20 mouse cellular contexts compared by ENCODE assay signal in the genomic region with DNA sequence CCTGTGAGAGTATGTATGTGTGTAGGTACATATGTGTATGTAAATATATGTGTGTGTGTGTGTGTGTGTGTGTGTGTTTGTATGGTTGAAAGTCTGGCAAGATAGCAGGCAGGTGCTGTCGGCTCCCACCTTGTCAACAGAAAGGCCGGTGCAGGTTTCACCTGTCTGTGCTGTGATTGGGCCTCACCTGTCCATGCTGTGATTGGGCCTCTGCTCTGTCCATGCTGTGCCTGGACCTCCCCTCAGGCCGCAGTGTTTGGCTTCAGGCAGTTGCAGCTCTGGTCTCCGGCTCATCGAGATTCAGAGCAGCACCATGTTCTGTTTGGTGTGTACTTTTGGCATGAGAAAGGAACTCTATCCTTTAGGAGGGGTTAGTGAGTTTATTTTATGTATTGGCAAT.
DNase-seq lines count a peak whose midpoint lies in the region; ATAC-seq and TF ChIP-seq lines count a peak whose summit lies in the region.
"Had no signal": no experiment of that assay in that cellular context is flagged by ENCODE, and none has a peak within 500 bp of the region (broad histone marks: within the 10 kb centered on the region; RNA-seq: fewer than 3 reads in every experiment).

No protein-coding gene starts in this region.

- no peak overlapping the region for H3K4me2 ChIP-seq in stomach, embryonic 14.5 days (replicated peaks; ENCODE audit: low read depth, low read length)
- no peak overlapping the region for H3K4me2 ChIP-seq in stomach, postnatal 0 days (replicated peaks; ENCODE audit: low read depth)
- H3K4me2 ChIP-seq: embryonic facial prominence, embryonic 13.5 days; embryonic facial prominence, embryonic 15.5 days had no signal

- TF ChIP-seq CTCF in stomach, postnatal 0 days (IDR thresholded peaks at IDR 0.05; ENCODE audit: low read depth): no peak

- WGBS in stomach, embryonic 14.5 days: 45% methylated on average over 5 of the region's 5 CpGs
- WGBS in stomach, postnatal 0 days: 49% methylated on average over 5 of the region's 5 CpGs

- intact Hi-C loops in heart, postnatal 36 days (cut with DNase I): no loop called here

- peaks cover 4% of the 10 kb centered on the region; the same call in 1 of the 2 replicates for H3K4me1 ChIP-seq in stomach, embryonic 14.5 days (ENCODE audit: control insufficient read depth, insufficient read depth, low read length)
- no peaks in the 10 kb centered on the region for H3K4me1 ChIP-seq in stomach, postnatal 0 days (replicated peaks; ENCODE audit: control insufficient read depth, insufficient read depth)

- H3K27me3 ChIP-seq in stomach, embryonic 14.5 days (ENCODE audit: control insufficient read depth, insufficient read depth, low read length): no peaks in the 10 kb centered on the region
- H3K27me3 ChIP-seq in stomach, postnatal 0 days (ENCODE audit: control insufficient read depth, insufficient read depth, low read length): no peaks in the 10 kb centered on the region

- ATAC-seq in stomach, embryonic 14.5 days (ENCODE audit: insufficient number of reproducible peaks, insufficient read depth, low FRiP score, low read depth): peak; percentile 62; the same call in 1 of the 2 replicates
- peak; percentile 38; the same call in 1 of the 2 replicates for ATAC-seq in stomach, postnatal 0 days (ENCODE audit: low FRiP score, low TSS enrichment)
- ATAC-seq: forebrain, embryonic 14.5 days; forebrain, embryonic 16.5 days had no signal

- TF ChIP-seq EP300 in stomach, postnatal 0 days (optimal IDR thresholded peaks at IDR 0.05): no peak

- peak; percentile 81 for DNase-seq in heart, adult 11 months
- DNase-seq in heart, postnatal 36 days: no peak
- DNase-seq in stomach, postnatal 0 days (ENCODE audit: low spot score): peak; percentile 29
- no peak for DNase-seq in left cerebral cortex, adult 9 months (ENCODE audit: low spot score in 2 of 2)
- DNase-seq: adrenal gland, adult 2 months; adrenal gland, postnatal 10 days; adrenal gland, postnatal 25 days; cerebellum, adult 11 months; cerebellum, adult 18-20 months; cerebellum, adult 8-10 months; cerebellum, adult 9-11 months; cerebellum, postnatal 14 days; cerebellum, postnatal 36 days; embryo, embryonic 11 days had no signal

- H3K36me3 ChIP-seq in stomach, embryonic 14.5 days (ENCODE audit: control insufficient read depth, insufficient read depth, low read length): no peaks in the 10 kb centered on the region
- no peaks in the 10 kb centered on the region for H3K36me3 ChIP-seq in stomach, postnatal 0 days (ENCODE audit: control insufficient read depth, insufficient read depth, low read length)
- H3K36me3 ChIP-seq: embryonic facial prominence, embryonic 13.5 days; embryonic facial prominence, embryonic 15.5 days had no signal

- no peak overlapping the region for H3K27ac ChIP-seq in stomach, embryonic 14.5 days (ENCODE audit: low read length)
- H3K27ac ChIP-seq in stomach, postnatal 0 days (replicated peaks): no peak overlapping the region
- H3K27ac ChIP-seq: embryonic facial prominence, embryonic 13.5 days; embryonic facial prominence, embryonic 15.5 days had no signal

- H3K9me3 ChIP-seq in stomach, embryonic 14.5 days (ENCODE audit: control insufficient read depth, low read depth, low read length): no peaks in the 10 kb centered on the region
- H3K9me3 ChIP-seq in stomach, postnatal 0 days (ENCODE audit: control insufficient read depth, low read length): no peaks in the 10 kb centered on the region
- H3K9me3 ChIP-seq: embryonic facial prominence, embryonic 13.5 days; embryonic facial prominence, embryonic 15.5 days had no signal

- H3K4me3 ChIP-seq in stomach, embryonic 14.5 days (ENCODE audit: low read depth, low read length): no peak overlapping the region
- H3K4me3 ChIP-seq in stomach, postnatal 0 days (ENCODE audit: low read depth, low read length): no peak overlapping the region
- H3K4me3 ChIP-seq: embryonic facial prominence, embryonic 13.5 days; embryonic facial prominence, embryonic 15.5 days; erythroblast, embryonic 14.5 days had no signal

- no peak overlapping the region for H3K9ac ChIP-seq in stomach, embryonic 14.5 days (replicated peaks; ENCODE audit: low read depth, low read length)
- no peak overlapping the region for H3K9ac ChIP-seq in stomach, postnatal 0 days (ENCODE audit: low read length)
- H3K9ac ChIP-seq: embryonic facial prominence, embryonic 13.5 days; embryonic facial prominence, embryonic 15.5 days had no signal

Comparison
In these comparisons a context has a peak if more than half of its experiments do, and no peak if none do; other contexts are left out.
1. DNase-seq: peak in heart, adult 11 months (single experiment) and stomach, postnatal 0 days (single experiment); none in heart, postnatal 36 days (0 of 2) and left cerebral cortex, adult 9 months (0 of 2).